Mouse (Mus musculus) frontal cortex, adult (tissue): Measurements from ENCODE around the gene Psmg3.

Experiments used
- ATAC-seq: cut with Nextera tagmentation; 2 replicates; pipeline ENCODE4 v1.9.2; 2017; ENCODE audit warnings: mild to moderate bottlenecking, moderate library complexity, mixed read lengths; ENCODE audit not compliant: low TSS enrichment

Psmg3 gene

DNA sequence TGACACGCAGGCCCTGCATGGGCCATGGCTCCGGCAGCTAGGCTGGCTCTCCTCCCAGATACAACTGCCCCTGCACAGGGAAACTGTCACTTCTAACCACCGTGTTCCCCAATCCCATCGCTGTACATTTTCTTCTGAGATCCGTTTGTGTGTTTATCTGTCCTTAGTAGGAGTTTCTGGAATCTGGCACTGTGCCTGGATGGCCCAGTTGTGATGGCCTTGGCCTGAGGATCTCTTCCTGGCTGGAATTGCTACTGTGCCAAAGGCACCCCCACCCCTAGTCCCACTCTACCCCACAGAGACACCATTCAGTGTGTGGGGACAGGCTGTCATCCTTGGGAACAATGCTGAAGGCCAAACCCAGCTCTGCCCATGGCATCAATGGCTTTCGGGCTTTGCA lies 10.7 kb downstream of the Psmg3 start:
- no peak for ATAC-seq

DNA sequence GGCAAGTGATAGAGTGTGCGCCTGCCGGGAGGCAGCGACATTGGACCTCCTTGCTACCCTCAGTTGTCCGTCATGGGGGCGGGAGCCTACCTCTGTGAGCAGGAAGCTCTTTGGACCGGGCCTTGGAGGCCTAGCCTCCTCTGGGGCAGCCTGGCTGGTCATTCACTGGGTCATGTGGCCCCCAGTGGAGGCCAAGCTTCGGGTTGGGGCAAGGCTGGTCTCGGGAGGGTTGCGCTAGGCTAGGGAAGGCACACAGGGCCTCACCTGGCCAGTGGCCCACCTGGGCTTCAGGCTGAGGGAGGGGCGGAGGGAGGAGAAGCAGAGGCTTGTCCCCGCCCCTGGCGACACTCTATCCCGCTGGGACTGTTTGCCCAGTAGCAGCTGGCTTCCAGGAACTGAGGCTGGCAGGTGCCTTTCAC lies 12.7 kb downstream of the Psmg3 start:
- no peak for ATAC-seq

DNA sequence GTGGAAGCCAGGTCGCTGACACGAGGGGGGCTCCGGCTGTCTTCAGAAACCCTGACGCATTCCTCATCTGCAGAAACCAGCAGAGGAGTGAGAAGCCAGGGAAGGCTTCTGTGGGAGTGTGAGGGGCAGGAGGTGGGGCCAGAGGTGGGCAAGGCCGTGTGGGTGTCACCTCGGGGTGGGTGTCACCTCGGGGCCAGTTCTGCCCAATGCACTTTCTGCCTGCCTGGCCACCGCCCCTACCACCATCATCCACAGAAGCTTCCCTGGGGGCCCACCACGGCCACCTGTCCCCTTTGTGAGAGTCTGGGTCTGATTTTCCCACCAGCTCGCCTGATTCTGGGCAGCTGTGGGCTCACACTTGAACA lies 13.6 kb downstream of the Psmg3 start:
- no peak for ATAC-seq

DNA sequence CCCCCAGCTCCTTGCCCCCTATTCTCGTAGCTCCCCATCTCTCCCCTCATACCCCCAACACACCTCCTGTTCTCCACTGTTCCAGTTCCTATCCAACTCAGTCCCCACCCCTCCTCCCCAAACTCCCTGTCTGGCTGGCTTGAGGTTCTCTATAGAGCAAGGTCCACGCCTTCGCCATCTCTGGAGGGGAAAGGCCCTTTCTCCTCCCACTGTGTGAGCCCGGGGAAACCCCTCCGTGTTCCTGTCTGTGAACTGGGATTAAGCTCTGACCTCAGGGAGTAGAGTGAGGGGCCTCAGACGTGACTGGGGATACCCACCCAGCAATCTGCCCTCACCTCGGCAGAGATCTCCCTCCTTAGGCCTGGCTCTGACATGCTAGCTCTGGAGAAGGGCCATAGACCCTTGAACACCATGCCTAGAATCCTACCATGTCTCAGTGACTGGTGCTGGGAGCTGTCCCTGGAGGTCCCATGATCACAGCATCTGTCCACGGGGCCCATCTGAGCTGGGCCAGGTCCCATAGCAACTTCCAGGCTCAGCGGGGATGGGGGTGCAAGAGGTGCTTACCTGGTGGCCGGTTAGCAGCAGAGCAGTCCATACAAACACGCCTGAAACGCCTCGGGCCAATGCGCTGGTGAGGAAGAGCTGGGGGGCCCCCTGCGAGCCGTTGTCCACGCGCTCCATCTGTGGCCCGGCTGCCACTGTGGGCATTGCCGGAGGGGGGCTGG lies 14.1 kb downstream of the Psmg3 start:
- ATAC-seq = no peak

DNA sequence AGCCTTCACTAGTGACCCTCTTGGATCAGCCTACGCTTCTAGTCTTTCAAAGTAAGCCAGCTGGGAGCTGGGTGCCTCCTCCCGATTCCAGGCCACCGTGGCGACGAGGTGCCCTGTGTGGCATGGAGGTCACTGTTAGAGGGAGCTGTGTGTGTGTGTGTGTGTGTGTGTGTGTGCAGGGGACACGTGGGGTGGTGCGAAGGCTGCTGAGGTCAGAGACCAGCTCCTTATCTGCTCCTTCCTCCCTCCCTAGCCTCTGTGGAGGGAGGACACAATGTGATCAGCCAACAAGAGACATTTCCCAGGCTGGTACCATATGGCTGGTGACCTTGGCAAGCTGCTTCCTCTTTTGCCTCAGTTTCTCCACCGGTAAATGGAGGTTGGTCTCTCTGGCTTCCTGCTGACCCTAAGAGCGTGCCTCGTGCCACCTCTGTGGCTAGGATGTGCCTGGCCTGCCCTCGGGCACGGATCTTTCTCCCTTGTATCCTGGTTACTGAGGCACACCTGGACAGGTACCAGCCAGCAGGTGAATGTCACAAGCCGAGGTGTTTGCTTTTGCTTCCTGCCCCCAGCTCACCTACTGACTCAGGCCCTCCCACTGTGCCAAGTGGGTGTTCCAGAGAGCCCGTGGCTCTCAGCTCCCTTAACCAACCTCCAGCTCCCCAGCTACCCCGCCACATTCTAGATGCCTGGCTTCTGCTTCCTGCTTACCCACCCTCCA lies 14.8 kb downstream of the Psmg3 start:
- ATAC-seq = no peak

DNA sequence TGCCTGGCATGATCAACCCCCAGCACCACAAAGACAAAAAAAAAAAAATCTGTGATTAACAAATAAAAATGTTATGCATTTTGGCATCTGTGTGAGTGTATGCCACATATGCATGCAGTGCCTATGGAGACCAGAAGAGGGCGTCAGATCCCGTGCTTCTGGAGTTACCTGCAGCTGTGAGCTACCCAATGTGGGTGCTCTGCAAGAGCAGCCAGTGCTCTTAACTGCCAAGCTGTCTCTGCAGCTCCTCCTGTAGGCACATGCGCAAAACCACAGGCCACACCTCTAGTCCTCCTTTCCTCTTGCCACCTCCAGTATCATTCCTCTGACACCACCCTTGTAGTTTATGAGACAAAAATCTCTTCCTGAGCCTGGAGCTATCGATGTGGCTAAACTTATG lies 17.3 kb downstream of the Psmg3 start:
- no peak for ATAC-seq

DNA sequence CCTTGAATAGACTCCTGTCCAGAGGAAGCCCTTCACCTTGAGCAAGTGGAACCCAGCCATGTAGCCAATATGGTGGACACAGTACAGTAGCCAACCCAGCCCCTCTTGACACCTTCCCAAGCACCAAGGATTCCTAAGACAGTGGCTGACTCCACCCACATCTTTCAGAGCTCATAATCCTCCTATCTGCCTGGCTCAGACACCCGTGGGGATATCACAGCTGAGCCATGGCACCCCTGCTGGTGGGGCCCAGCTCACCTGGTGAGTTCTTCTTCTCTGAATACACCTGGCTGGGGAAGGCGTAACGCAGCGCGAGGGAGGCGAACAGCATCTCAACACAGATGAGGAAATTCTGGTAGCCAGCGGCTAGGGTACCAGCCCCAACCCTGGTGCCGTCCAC lies 20.8 kb downstream of the Psmg3 start:
- ATAC-seq = no peak

DNA sequence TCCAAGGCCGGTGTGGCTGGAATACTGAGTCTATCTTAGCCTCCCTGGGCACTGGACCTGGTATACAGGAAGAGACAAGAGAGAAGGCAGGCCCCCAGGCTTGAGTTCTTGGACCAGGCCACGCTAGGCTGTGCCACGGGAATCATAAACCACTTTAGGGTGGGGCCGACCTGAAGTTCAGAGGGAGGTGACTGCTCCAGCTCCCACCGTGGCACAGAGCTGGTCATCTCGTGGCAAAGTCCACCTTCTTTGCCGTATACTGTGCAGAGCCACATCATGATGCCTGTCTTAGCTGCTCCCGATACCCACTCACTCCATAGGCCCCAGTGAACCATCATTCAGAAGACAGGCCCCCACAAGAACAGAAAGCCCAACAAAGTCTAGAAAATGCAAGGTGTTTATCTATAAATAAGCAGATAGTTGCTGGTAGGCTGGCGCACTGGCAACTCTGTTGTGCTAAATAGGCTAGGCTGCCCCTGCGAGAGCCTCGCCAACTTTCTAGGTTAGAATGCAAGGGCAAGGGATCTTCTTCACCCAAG lies 22.0 kb downstream of the Psmg3 start:
- ATAC-seq = no peak

DNA sequence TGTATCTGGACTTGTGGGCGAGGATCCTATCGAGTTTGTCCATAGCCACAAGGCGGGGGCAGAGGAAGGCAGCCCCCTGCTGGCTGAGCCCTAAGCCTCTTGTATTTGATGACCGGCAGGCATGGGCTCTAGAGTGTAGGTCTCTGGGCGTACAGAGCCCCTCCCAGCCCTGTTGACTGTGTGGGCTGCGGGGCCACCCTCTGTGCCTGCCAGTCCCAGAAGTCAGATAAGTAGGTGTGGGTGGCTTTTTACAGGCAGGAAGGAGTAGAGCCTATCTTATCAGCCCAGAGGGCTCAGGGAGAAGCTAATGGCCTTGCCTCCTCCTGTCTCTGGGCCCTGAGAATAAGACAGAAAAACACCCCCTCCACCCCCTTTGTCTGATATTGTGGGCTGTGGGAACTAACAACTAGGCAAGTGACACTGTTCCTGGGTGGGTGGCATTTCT lies 22.6 kb downstream of the Psmg3 start:
- ATAC-seq = no peak

DNA sequence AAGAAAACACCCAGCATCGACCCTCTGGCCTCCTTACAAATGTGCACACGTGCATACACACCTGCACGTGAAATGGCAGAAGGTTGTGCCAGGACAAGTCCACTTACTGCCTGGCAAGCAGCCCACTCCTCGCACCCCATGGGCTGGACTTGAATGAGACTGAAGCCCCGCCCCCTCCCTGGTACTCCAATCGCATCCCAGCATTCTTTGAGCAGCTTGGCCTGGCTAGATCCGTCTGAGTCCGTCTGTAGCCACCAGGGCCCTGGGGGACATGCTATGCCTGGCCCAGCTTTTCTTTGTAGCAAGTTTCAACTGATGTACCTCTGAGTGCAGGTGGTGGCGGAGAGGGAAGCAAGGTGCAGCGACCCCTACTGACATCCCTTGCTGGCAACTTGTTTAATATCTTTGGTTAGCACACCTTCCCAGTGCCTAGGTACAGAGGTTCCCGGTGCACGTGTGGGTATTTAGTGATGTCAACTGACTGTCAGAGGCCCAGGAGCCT lies 23.0 kb downstream of the Psmg3 start:
- ATAC-seq = no peak

DNA sequence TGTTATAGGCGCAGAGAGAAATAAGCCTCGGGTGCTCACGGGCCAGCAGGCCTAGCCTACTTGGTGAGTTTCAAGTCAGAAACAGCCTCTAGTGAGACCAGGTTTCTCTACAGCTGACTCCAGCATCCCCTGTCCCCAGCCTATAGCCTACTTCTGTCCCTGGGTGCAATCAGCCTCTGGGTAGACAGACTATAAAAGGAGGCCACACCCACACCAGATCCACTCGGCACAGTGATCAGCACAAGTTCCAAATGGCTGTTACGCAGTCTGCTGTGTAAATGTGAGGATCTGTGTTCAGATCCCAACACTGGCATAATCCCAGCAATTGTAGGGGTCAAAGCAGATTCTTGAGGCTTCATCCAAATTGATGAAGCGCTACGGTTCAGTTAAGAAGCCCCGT lies 23.5 kb downstream of the Psmg3 start:
- ATAC-seq = no peak

DNA sequence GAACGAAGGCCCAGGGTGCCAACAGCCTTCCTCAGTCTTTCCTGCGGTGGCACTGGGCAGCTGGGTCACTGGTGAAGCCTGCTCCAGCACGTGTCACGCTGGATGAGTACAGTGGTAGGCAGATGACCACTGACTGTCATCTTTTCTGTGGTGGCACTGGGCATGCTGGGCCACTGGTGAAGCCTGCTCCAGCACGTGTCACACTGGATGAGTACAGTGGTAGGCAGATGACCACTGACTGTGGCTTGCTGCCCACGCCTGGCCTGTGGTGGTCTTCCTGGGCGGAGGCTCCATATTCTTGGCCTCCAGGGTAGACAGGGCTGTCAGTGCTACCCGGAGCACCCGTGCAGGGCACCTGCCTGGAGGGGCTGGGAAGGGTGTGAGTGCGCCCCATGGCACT lies 24.8 kb downstream of the Psmg3 start:
- no peak for ATAC-seq

DNA sequence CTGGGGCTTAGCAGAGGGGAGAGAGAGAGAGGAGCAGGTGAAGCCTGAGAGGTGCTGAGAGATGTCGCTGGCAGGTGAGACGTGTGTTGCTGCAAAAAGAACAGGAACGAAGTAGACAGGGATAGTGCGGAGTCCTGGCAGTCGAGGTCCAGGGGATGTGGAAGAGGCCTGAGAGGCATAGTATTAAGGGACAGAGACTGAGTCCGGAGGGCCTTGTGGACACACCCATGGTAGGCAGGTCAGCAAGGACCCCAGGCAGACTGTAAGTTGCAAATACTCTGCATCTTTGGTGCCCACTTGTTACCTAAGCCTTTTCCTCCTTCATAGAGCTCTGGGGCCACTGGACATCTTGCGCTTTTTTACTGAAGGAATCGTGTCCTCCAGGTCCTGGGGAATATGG lies 25.5 kb downstream of the Psmg3 start:
- no peak for ATAC-seq

DNA sequence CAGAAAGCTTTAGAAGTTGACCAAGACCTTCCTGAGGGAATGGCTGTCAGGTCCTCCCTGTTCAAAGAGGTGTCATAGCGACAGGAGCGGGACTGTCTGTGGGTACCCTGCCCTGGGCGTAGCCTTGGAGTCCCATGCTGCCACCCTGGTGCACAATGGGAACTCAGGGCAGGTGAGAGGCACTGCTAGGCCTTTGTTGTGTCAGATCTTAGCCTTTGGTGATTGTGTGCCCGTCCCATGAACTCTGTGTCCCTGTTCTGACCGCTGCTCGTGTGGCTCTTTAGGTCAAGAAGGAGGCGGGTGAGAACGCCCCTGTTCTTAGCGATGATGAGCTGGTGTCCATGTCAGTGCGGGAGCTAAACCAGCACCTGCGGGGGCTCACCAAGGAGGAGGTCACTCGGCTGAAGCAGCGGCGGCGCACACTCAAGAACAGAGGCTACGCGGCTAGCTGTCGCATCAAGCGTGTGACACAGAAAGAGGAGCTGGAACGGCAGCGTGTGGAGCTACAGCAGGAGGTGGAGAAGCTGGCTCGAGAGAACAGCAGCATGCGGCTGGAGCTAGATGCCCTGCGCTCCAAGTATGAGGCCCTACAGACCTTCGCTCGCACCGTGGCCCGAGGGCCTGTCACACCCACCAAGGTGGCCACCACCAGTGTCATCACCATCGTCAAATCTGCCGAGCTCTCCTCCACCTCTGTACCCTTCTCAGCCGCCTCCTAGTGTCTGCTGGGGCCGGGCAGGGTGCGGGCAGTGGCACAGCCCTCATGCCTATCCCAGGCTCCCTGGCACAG lies 26.7 kb downstream of the Psmg3 start:
- ATAC-seq = no peak

DNA sequence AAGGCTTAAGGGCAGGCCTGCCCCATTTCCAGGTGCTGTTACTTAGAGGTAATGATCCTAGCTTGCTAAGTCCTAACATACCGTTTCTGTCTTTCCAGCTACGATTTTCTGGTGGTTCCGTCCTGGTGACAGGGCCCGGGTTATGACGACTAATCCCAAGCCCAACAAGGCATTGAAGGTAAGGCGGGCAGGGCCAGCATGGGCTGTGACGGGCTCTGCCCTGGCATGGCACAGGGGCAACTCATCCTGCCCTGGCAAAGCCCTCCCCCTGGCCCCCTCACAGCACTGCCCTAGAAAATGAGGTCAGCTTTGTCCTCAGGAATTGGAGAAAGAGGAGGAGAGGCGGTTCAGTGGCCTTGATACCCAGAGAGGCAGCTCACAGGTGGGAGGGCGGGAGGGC lies 27.6 kb downstream of the Psmg3 start:
- no peak for ATAC-seq

DNA sequence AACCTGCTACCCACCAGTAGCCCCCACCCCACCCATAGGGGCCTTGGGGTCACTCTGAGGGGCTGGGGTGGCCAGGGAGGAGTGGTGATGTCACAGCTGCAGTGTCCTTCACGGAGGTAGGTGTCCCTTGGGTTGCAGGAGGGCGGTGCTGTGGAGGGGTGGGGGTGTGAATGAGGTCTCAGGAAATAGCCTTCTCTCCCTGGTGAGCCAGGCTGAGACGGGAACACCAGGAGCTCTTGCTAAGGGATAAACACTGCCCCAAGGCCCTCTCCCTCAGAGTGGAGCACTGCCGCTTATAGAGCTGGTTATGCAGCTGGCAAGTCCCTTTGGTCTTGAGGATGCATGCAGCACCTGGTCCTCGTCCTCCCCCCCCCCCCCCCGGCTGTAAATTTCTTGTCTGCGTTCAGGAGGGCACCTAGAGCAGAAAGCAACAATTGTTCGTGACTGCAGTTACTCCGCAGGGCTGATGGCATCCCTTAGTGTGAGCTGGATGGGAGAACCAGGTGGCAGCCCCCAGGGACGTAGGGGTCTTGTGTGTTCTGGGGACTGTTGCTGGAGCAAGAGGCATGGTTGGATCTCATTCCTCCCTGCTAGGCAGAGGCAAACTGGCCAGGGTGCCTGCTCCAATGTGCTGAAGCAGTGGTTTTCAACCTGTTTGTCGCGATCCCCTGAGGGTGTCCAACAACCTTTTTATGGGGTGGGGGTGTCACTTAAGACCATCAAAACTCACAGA lies 28.4 kb downstream of the Psmg3 start:
- no peak for ATAC-seq

DNA sequence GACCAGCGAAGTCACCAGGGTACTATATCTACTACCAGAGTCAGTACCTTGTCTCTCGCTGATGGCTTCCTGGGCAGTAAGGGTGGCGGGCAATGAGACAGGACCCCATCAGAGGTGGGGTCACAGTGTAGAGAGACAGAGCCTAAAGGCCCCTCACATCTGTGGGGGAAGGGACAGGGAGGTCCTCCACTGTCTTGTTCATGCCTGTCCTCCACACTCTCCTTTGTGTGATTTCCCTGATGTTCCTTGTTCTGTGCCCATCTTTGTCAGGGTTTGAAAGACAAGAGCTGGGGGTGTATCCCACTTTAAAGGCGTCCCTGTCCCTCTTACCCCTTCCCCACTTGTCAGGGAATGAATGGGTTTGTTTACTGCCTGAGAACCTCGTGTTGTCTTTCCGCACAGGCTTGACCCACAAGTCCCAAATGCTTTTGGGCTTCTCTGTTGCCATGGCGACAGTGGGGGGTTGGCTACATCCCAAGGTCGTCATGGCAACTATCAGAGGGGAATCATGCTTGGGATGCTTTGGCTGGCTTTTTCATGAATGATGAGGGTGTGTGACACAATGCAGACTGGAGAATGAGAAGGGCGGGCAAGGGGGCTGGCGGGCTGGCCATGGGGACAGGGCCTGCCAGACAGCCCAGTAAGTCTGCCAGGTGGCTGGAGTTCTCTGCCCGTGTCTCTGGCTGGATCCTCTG lies 29.1 kb downstream of the Psmg3 start:
- 0 out of 2 replicates have a peak, but pooled peaks have one; percentile 26 for ATAC-seq

DNA sequence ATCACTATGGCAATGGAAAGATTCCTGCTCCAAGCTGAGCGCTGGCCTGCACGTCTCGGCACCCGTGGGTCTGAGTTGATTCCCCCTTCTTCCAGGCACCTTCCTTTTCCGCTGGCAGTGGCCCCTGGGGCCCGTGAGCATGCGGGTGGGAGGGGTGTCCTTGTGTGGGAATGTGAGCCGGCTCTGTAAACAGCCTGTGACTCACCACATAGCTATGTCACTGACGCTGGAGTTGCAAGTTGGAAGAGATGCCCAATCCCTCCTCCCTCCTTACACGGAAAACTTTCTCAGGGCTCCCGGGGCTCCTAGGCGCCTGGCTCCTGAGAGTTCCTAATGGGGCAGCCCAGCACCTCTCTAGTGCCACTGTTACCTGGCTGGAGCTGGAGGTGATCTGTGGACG lies 29.8 kb downstream of the Psmg3 start:
- peak; percentile 76 for ATAC-seq

DNA sequence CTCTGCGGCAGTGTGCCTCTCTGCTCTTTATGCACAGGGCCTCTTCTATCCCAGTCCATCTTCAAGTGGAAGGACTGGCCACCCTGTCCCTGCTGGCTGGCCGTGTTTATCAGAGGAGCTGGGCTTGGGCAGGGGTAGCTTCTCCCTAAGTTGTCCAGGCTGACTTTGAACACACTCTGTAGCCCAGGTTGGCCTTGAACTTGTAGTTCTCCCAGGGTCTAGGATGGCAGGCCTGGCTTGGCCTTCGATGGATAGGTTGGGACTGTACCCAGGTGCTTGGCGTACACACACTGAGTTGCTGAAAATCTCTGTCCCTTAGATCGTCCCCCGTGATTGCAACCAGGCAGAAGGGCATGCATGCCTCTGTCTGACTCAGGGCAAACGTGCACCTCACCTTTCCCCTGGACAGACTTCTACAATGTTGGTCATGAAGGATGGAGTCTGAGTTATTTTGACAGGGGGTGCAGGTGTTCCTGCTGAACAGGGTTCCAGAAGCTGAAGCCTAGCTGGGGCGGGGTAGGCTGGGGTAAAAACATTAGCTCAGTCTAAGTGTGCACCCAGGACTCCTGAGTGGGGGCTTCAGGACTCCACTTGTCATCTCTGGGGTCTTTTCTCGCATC lies 30.6 kb downstream of the Psmg3 start:
- no peak for ATAC-seq

DNA sequence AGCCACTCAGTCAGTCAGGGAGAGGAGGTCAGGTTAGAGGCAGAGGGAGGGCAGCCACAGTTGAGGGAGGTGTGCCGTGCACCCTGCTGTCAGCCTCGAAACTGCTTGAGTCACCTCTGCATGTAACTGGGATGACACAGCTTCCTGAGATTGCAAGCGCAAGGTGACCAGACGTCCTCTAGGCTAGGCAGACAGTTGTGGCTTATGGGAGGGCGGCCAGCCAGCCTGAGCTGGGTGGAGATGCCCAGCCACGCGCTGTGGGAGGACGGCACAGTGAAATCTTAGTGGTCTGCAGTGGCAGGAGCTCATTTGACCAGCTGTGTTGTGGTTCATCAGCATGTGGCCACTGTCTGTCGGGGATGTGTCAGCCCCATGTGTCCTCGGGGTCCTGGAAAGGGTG lies 31.7 kb downstream of the Psmg3 start:
- no peak for ATAC-seq

DNA sequence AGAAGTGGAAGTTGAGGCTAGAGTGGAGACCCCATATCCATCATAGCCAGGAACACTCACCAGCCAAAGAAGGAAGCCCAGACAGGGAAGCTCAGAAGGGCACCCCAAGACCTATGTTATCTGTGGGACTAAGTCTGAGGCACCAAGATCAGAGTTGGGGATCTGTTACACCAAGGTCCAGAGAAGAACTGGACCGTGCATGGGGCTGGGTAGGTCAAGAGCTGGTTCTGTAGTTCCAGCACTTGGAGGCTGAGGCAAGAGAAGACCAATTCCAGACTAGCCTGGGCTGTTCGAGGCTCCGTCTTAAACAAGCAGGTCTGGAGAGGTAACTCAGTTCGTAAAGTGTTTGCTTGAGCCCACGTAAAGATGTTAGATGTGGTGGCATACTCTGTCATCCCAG lies 32.5 kb downstream of the Psmg3 start:
- no peak for ATAC-seq
